Mouse (Mus musculus): ENCODE measurements at regions not wholly inside any gene's neighbourhood (a gene's known extent, or its start where the extent isn't known, plus 50 kb on each side); places are given as distances from the start of the nearest gene placed in this dataset.

DNA sequence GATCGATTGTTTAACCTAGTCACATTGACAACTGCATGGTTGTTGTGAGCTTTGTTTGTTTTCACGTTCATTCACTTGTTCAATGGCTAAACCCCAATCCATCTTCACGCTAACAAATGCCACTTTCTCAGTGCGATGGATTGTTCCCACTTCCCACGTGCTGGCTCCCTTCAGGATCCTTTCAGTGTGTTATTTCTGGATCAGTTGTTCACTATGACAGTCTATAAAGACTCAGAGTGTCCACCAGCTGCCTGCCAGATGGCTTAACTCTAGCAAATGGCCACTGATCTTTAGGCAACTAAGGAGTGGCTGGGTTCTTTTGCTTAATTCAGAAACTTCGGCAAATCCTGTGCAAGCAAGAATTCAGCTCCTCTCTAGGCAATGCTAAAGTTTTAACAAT is 451.7 kb upstream of the Rag2 start:
- TF ChIP-seq CTCF (IDR thresholded peaks at IDR 0.05): no peak
- TF ChIP-seq POLR2A (IDR thresholded peaks at IDR 0.05; ENCODE audit: insufficient read depth, low read depth, low read length): no peak
